Mouse (Mus musculus): ENCODE data around the gene Ifitm3. TPM values are rescaled to one million over a fixed set of nuclear protein-coding genes. Genes with fewer than 3 reads are reported as not detected.

Gene Ifitm3
- polyA plus RNA-seq, 1 experiment from 2014 or later: 164 TPM

- Histone ChIP-seq H3K4me1 (ENCODE audit: insufficient read depth) (0 out of 2 replicates have a peak, but pooled peaks cover 4% of the 10 kb centered on the region), H3K9ac (no peak overlapping the region), H3K4me3 (ENCODE audit: low read depth, low read length) (no peak overlapping the region), H3K9me3 (ENCODE audit: low read depth, low read length) (no peaks in the 10 kb centered on the region), H3K4me2 (no peak overlapping the region), H3K27ac (ENCODE audit: low read depth) (no peak overlapping the region), H3K36me3 (ENCODE audit: insufficient read depth) (no peaks in the 10 kb centered on the region), H3K27me3 (ENCODE audit: insufficient read depth, low read length) (no peaks in the 10 kb centered on the region)
- TF ChIP-seq CTCF (IDR thresholded peaks at IDR 0.05; ENCODE audit: low read depth): no peak
- DNase-seq (no peak), ATAC-seq (ENCODE audit: insufficient read depth) (no peak)
- 76% methylated on average over 4 of the region's 4 CpGs for WGBS
Observed at GRCm38 (mm10) chr7:141052016-141052415, 41.4 kb upstream of the Ifitm3 start.

- Histone ChIP-seq H3K4me1 (ENCODE audit: insufficient read depth) (0 out of 2 replicates have a peak, but pooled peaks cover 4% of the 10 kb centered on the region), H3K9me3 (ENCODE audit: low read depth, low read length) (no peaks in the 10 kb centered on the region), H3K4me2 (no peak overlapping the region), H3K27ac (ENCODE audit: low read depth) (no peak overlapping the region), H3K36me3 (ENCODE audit: insufficient read depth) (no peaks in the 10 kb centered on the region), H3K9ac (no peak overlapping the region), H3K27me3 (ENCODE audit: insufficient read depth, low read length) (no peaks in the 10 kb centered on the region), H3K4me3 (ENCODE audit: low read depth, low read length) (no peak overlapping the region)
- no peak for DNase-seq
- TF ChIP-seq CTCF (IDR thresholded peaks at IDR 0.05; ENCODE audit: low read depth): no peak
- WGBS: 54% methylated on average over 17 of the region's 17 CpGs
- ATAC-seq (ENCODE audit: insufficient read depth): no peak
Observed at GRCm38 (mm10) chr7:141051060-141051685, 40.6 kb upstream of the Ifitm3 start.

GRCm38 (mm10) chr7:141049326-141049725, 38.8 kb upstream of the Ifitm3 start:
- Histone ChIP-seq H3K9ac (no peak overlapping the region), H3K4me1 (ENCODE audit: insufficient read depth) (0 out of 2 replicates have a peak, but pooled peaks cover 4% of the 10 kb centered on the region), H3K27me3 (ENCODE audit: insufficient read depth, low read length) (no peaks in the 10 kb centered on the region), H3K4me3 (ENCODE audit: low read depth, low read length) (no peak overlapping the region), H3K4me2 (no peak overlapping the region), H3K27ac (ENCODE audit: low read depth) (no peak overlapping the region), H3K9me3 (ENCODE audit: low read depth, low read length) (no peaks in the 10 kb centered on the region), H3K36me3 (ENCODE audit: insufficient read depth) (no peaks in the 10 kb centered on the region)
- DNase-seq (no peak), ATAC-seq (ENCODE audit: insufficient read depth) (no peak)
- WGBS: 91% methylated on average over 2 of the region's 2 CpGs
- TF ChIP-seq CTCF (IDR thresholded peaks at IDR 0.05; ENCODE audit: low read depth): no peak

- ATAC-seq (ENCODE audit: insufficient read depth) (peak; percentile 89), DNase-seq (peak; percentile 98)
- 0 out of 2 replicates have a peak, but pooled peaks cover 4% of the 10 kb centered on the region for H3K4me1 ChIP-seq (ENCODE audit: insufficient read depth)
- WGBS: 8% methylated on average over 21 of the region's 21 CpGs
- no peaks in the 10 kb centered on the region for H3K9me3 ChIP-seq (ENCODE audit: low read depth, low read length)
- H3K4me2 ChIP-seq: peak overlapping the region; percentile 81
- peak; percentile 93 for TF ChIP-seq CTCF (IDR thresholded peaks at IDR 0.05; ENCODE audit: low read depth)
- peak overlapping the region; percentile 92 for H3K27ac ChIP-seq (ENCODE audit: low read depth)
- peak overlapping the region; percentile 35 for H3K4me3 ChIP-seq (ENCODE audit: low read depth, low read length)
- H3K36me3 ChIP-seq (ENCODE audit: insufficient read depth): no peaks in the 10 kb centered on the region
- H3K27me3 ChIP-seq (ENCODE audit: insufficient read depth, low read length): no peaks in the 10 kb centered on the region
- H3K9ac ChIP-seq: peak overlapping the region; percentile 42
Observed at GRCm38 (mm10) chr7:141048226-141049218, 38.0 kb upstream of the Ifitm3 start.

- H3K9me3 ChIP-seq (ENCODE audit: low read depth, low read length): no peaks in the 10 kb centered on the region
- peak overlapping the region; percentile 92 for H3K27ac ChIP-seq (ENCODE audit: low read depth)
- ATAC-seq (ENCODE audit: insufficient read depth) (peak; percentile 92), DNase-seq (peak; percentile 88)
- no peak for TF ChIP-seq CTCF (IDR thresholded peaks at IDR 0.05; ENCODE audit: low read depth)
- 0 out of 2 replicates have a peak, but pooled peaks cover 4% of the 10 kb centered on the region for H3K4me1 ChIP-seq (ENCODE audit: insufficient read depth)
- no peaks in the 10 kb centered on the region for H3K27me3 ChIP-seq (ENCODE audit: insufficient read depth, low read length)
- 5% methylated on average over 15 of the region's 19 CpGs for WGBS
- peak overlapping the region; percentile 35 for H3K4me3 ChIP-seq (ENCODE audit: low read depth, low read length)
- H3K36me3 ChIP-seq (ENCODE audit: insufficient read depth): no peaks in the 10 kb centered on the region
- peak overlapping the region; percentile 81 for H3K4me2 ChIP-seq
- H3K9ac ChIP-seq: peak overlapping the region; percentile 42
Observed at GRCm38 (mm10) chr7:141047581-141048225, 37.1 kb upstream of the Ifitm3 start.

- Histone ChIP-seq H3K27me3 (ENCODE audit: insufficient read depth, low read length) (no peaks in the 10 kb centered on the region), H3K9me3 (ENCODE audit: low read depth, low read length) (no peaks in the 10 kb centered on the region), H3K36me3 (ENCODE audit: insufficient read depth) (no peaks in the 10 kb centered on the region), H3K9ac (peak overlapping the region; percentile 27; the same call in 1 of the 2 replicates), H3K27ac (ENCODE audit: low read depth) (peak overlapping the region; percentile 92), H3K4me3 (ENCODE audit: low read depth, low read length) (no peak overlapping the region), H3K4me1 (ENCODE audit: insufficient read depth) (0 out of 2 replicates have a peak, but pooled peaks cover 4% of the 10 kb centered on the region), H3K4me2 (peak overlapping the region; percentile 81)
- TF ChIP-seq CTCF (IDR thresholded peaks at IDR 0.05; ENCODE audit: low read depth): no peak
- DNase-seq (peak; percentile 40), ATAC-seq (ENCODE audit: insufficient read depth) (peak; percentile 5; the same call in 1 of the 2 replicates)
- 62% methylated on average over 6 of the region's 6 CpGs for WGBS
Observed at GRCm38 (mm10) chr7:141046931-141047580, 36.5 kb upstream of the Ifitm3 start.

Data from lung, embryonic 14.5 days (tissue).